Mouse (Mus musculus) gastrocnemius, adult 2 months (tissue): ENCODE measurements around the gene Pcbd1. TPM values are rescaled to one million over a fixed set of nuclear protein-coding genes. Genes with fewer than 3 reads are reported as not detected.
"Not testable (repeated sequence)": the region's sequence is repeated elsewhere in the genome, so short reads cannot be mapped to it uniquely, and the experiment has no call there.

Experiments
- DNase-seq: peaks from one replicate; pipeline ENCODE4 v3.0.0; 2022
- H3K27ac ChIP-seq: fragments of 200-600 bp; 2 replicates; pipeline ENCODE4 v1.8.1; 2022; ENCODE audit warnings: mild to moderate bottlenecking
- H3K4me3 ChIP-seq: fragments of 200-600 bp; 2 replicates; pipeline ENCODE4 v1.8.1; 2022; ENCODE audit warnings: mild to moderate bottlenecking, moderate library complexity
- CTCF ChIP-seq: fragments of 200-600 bp; IDR thresholded peaks from 2 replicates; pipeline ENCODE4 v1.8.1; 2022; ENCODE audit warnings: antibody characterized with exemption, mild to moderate bottlenecking, moderate library complexity
- intact Hi-C: fragments of 180-260 bp; cut with DNase I; formaldehyde crosslinking; loops from one replicate; pipeline ENCODE4 v1.15.1; 2025
- total RNA-seq, 2 experiments: library from RNA; stranded (reverse); gene quantifications; 2 replicates each; pipeline ENCODE4 v1.2.3; 2021

The Pcbd1 gene
- total RNA-seq, 2 experiments from 2014 or later: 0.54 TPM; not detected in 1

GRCm38 (mm10) chr10:61069248-61069647, 19.9 kb upstream of the Pcbd1 start:
- DNase-seq: no peak
- no peak for TF ChIP-seq CTCF
- Histone ChIP-seq H3K4me3 (0 out of 2 replicates have a peak overlapping the region, but pooled peaks have one; percentile 9), H3K27ac (no peak overlapping the region)
- intact Hi-C loops: loop anchor here (5.0 kb wide), 2 partner anchors 237 to 292 kb away; partner anchors contain the start of gene Unc5b

GRCm38 (mm10) chr10:61072324-61072723, 16.8 kb upstream of the Pcbd1 start:
- peak; percentile 97 for TF ChIP-seq CTCF
- peak; percentile 55 for DNase-seq
- no peak overlapping the region for H3K4me3 ChIP-seq
- H3K27ac ChIP-seq: no peak overlapping the region
- intact Hi-C loops: no loop called here

- DNase-seq: no peak
- no peak overlapping the region for H3K4me3 ChIP-seq
These were observed 14.5 kb upstream of the Pcbd1 start for GRCm38 (mm10) chr10:61074643-61075042.

GRCm38 (mm10) chr10:61075607-61076006, 13.5 kb upstream of the Pcbd1 start:
- Histone ChIP-seq H3K27ac (no peak overlapping the region), H3K4me3 (no peak overlapping the region)
- intact Hi-C loops: no loop called here
- no peak for TF ChIP-seq CTCF
- no peak for DNase-seq

More at GRCm38 (mm10) chr10:61074643-61075042, 14.5 kb upstream of the Pcbd1 start:
- no peak overlapping the region for H3K27ac ChIP-seq
- TF ChIP-seq CTCF: no peak
- intact Hi-C loops: no loop called here

- DNase-seq: peak; percentile 38
- Histone ChIP-seq H3K27ac (no peak overlapping the region), H3K4me3 (peak overlapping the region; percentile 47)
- intact Hi-C loops: no loop called here
- no peak for TF ChIP-seq CTCF
These were observed 8.8 kb upstream of the Pcbd1 start for GRCm38 (mm10) chr10:61080227-61080930.

- TF ChIP-seq CTCF: no peak
- Histone ChIP-seq H3K27ac (no peak overlapping the region), H3K4me3 (no peak overlapping the region)
- DNase-seq: no peak
- intact Hi-C loops: no loop called here
These were observed 8.2 kb upstream of the Pcbd1 start for GRCm38 (mm10) chr10:61080931-61081255.

GRCm38 (mm10) chr10:61085364-61085763, 3.8 kb upstream of the Pcbd1 start:
- Histone ChIP-seq H3K27ac (no peak overlapping the region), H3K4me3 (no peak overlapping the region)
- DNase-seq: no peak
- intact Hi-C loops: no loop called here
- TF ChIP-seq CTCF: no peak

GRCm38 (mm10) chr10:61086502-61086901, 2.6 kb upstream of the Pcbd1 start:
- H3K4me3 ChIP-seq: no peak overlapping the region
- H3K27ac ChIP-seq: no peak overlapping the region
- peak; percentile 46 for DNase-seq
- intact Hi-C loops: no loop called here
- no peak for TF ChIP-seq CTCF

GRCm38 (mm10) chr10:61088468-61088867, 663 bp upstream of the Pcbd1 start:
- DNase-seq: no peak
- intact Hi-C loops: no loop called here
- no peak overlapping the region for H3K4me3 ChIP-seq
- no peak for TF ChIP-seq CTCF
- no peak overlapping the region for H3K27ac ChIP-seq

GRCm38 (mm10) chr10:61091866-61092265, 2.7 kb downstream of the Pcbd1 start:
- intact Hi-C loops: no loop called here
- DNase-seq: no peak
- no peak for TF ChIP-seq CTCF
- Histone ChIP-seq H3K4me3 (no peak overlapping the region), H3K27ac (no peak overlapping the region)

- no peak overlapping the region for H3K27ac ChIP-seq
- intact Hi-C loops: no loop called here
- no peak for TF ChIP-seq CTCF
- DNase-seq: no peak
- H3K4me3 ChIP-seq: no peak overlapping the region
These were observed 14.5 kb downstream of the Pcbd1 start for GRCm38 (mm10) chr10:61103564-61104114.

GRCm38 (mm10) chr10:61114246-61114720, 25.2 kb downstream of the Pcbd1 start:
- intact Hi-C loops: no loop called here

GRCm38 (mm10) chr10:61121732-61122131, 32.6 kb downstream of the Pcbd1 start:
- H3K27ac ChIP-seq, H3K4me3 ChIP-seq, intact Hi-C loops, DNase-seq: not testable (repeated sequence)

More at GRCm38 (mm10) chr10:61114246-61114720, 25.2 kb downstream of the Pcbd1 start:
- no peak for DNase-seq
- TF ChIP-seq CTCF: no peak
- Histone ChIP-seq H3K27ac (no peak overlapping the region), H3K4me3 (no peak overlapping the region)
